Mouse (Mus musculus): Measurements from ENCODE around the gene Aven. TPM values are rescaled to one million over a fixed set of nuclear protein-coding genes. Genes with fewer than 3 reads are reported as not detected.

Gene Aven
- polyA plus RNA-seq, 1 experiment from 2014 or later: 2.7 TPM

GRCm38 (mm10) chr2:112482533-112483333, 10.0 kb upstream of the Aven start:
- 72% methylated on average over 5 of the region's 5 CpGs for WGBS
- no peaks in the 10 kb centered on the region for H3K4me1 ChIP-seq (ENCODE audit: control insufficient read depth, insufficient read depth, low read length)
- H3K27ac ChIP-seq (ENCODE audit: low read depth, low read length): no peak overlapping the region
- H3K9ac ChIP-seq (ENCODE audit: low read length): no peak overlapping the region
- no peaks in the 10 kb centered on the region for H3K9me3 ChIP-seq (replicated peaks; ENCODE audit: control insufficient read depth, low read length)
- no peak for DNase-seq (ENCODE audit: low spot score)
- no peak for ATAC-seq
- H3K4me2 ChIP-seq (ENCODE audit: low read length): no peak overlapping the region
- no peaks in the 10 kb centered on the region for H3K36me3 ChIP-seq (ENCODE audit: control insufficient read depth, insufficient read depth, low read length)
- H3K4me3 ChIP-seq (ENCODE audit: low read depth, low read length): no peak overlapping the region
- no peaks in the 10 kb centered on the region for H3K27me3 ChIP-seq (replicated peaks; ENCODE audit: control insufficient read depth, insufficient read depth, low read length)

GRCm38 (mm10) chr2:112483334-112483651, 9.5 kb upstream of the Aven start:
- Histone ChIP-seq H3K4me3 (ENCODE audit: low read depth, low read length) (no peak overlapping the region), H3K36me3 (ENCODE audit: control insufficient read depth, insufficient read depth, low read length) (no peaks in the 10 kb centered on the region), H3K27ac (ENCODE audit: low read depth, low read length) (no peak overlapping the region), H3K9me3 (replicated peaks; ENCODE audit: control insufficient read depth, low read length) (no peaks in the 10 kb centered on the region), H3K9ac (ENCODE audit: low read length) (no peak overlapping the region), H3K4me1 (ENCODE audit: control insufficient read depth, insufficient read depth, low read length) (no peaks in the 10 kb centered on the region), H3K4me2 (ENCODE audit: low read length) (no peak overlapping the region), H3K27me3 (replicated peaks; ENCODE audit: control insufficient read depth, insufficient read depth, low read length) (no peaks in the 10 kb centered on the region)
- 74% methylated on average over 2 of the region's 2 CpGs for WGBS
- ATAC-seq (no peak), DNase-seq (ENCODE audit: low spot score) (no peak)

- H3K9ac ChIP-seq (ENCODE audit: low read length): no peak overlapping the region
- H3K4me1 ChIP-seq (ENCODE audit: control insufficient read depth, insufficient read depth, low read length): no peaks in the 10 kb centered on the region
- no peaks in the 10 kb centered on the region for H3K27me3 ChIP-seq (replicated peaks; ENCODE audit: control insufficient read depth, insufficient read depth, low read length)
- DNase-seq (ENCODE audit: low spot score) (no peak), ATAC-seq (no peak)
- WGBS: 84% methylated on average over 2 of the region's 2 CpGs
- H3K4me3 ChIP-seq (ENCODE audit: low read depth, low read length): no peak overlapping the region
- H3K36me3 ChIP-seq (ENCODE audit: control insufficient read depth, insufficient read depth, low read length): no peaks in the 10 kb centered on the region
- no peak overlapping the region for H3K4me2 ChIP-seq (ENCODE audit: low read length)
- no peak overlapping the region for H3K27ac ChIP-seq (ENCODE audit: low read depth, low read length)
- H3K9me3 ChIP-seq (replicated peaks; ENCODE audit: control insufficient read depth, low read length): no peaks in the 10 kb centered on the region
Measured at GRCm38 (mm10) chr2:112484886-112485285, 7.9 kb upstream of the Aven start.

- Histone ChIP-seq H3K4me3 (ENCODE audit: low read depth, low read length) (no peak overlapping the region), H3K27me3 (replicated peaks; ENCODE audit: control insufficient read depth, insufficient read depth, low read length) (no peaks in the 10 kb centered on the region), H3K9ac (ENCODE audit: low read length) (no peak overlapping the region), H3K4me1 (ENCODE audit: control insufficient read depth, insufficient read depth, low read length) (peaks cover 8% of the 10 kb centered on the region), H3K4me2 (ENCODE audit: low read length) (no peak overlapping the region), H3K36me3 (ENCODE audit: control insufficient read depth, insufficient read depth, low read length) (no peaks in the 10 kb centered on the region), H3K27ac (ENCODE audit: low read depth, low read length) (no peak overlapping the region), H3K9me3 (replicated peaks; ENCODE audit: control insufficient read depth, low read length) (no peaks in the 10 kb centered on the region)
- WGBS: 91% methylated on average over 11 of the region's 11 CpGs
- ATAC-seq (no peak), DNase-seq (ENCODE audit: low spot score) (no peak)
Measured at GRCm38 (mm10) chr2:112490483-112491196, 2.1 kb upstream of the Aven start.

GRCm38 (mm10) chr2:112491629-112492028, 1.1 kb upstream of the Aven start:
- 60% methylated on average over 5 of the region's 5 CpGs for WGBS
- ATAC-seq (no peak), DNase-seq (ENCODE audit: low spot score) (no peak)
- no peaks in the 10 kb centered on the region for H3K36me3 ChIP-seq (ENCODE audit: control insufficient read depth, insufficient read depth, low read length)
- H3K4me1 ChIP-seq (ENCODE audit: control insufficient read depth, insufficient read depth, low read length): peaks cover 8% of the 10 kb centered on the region
- H3K27me3 ChIP-seq (replicated peaks; ENCODE audit: control insufficient read depth, insufficient read depth, low read length): no peaks in the 10 kb centered on the region
- H3K9me3 ChIP-seq (replicated peaks; ENCODE audit: control insufficient read depth, low read length): no peaks in the 10 kb centered on the region
- H3K27ac ChIP-seq (ENCODE audit: low read depth, low read length): no peak overlapping the region
- H3K4me2 ChIP-seq (ENCODE audit: low read length): no peak overlapping the region
- no peak overlapping the region for H3K4me3 ChIP-seq (ENCODE audit: low read depth, low read length)
- H3K9ac ChIP-seq (ENCODE audit: low read length): no peak overlapping the region

GRCm38 (mm10) chr2:112492431-112492855, 321 bp upstream of the Aven start:
- H3K4me2 ChIP-seq (ENCODE audit: low read length): peak overlapping the region; percentile 79
- DNase-seq (ENCODE audit: low spot score) (peak; percentile 11), ATAC-seq (peak; percentile 8; the same call in 1 of the 2 replicates)
- H3K27ac ChIP-seq (ENCODE audit: low read depth, low read length): peak overlapping the region; percentile 97
- H3K9ac ChIP-seq (ENCODE audit: low read length): peak overlapping the region; percentile 96
- no peaks in the 10 kb centered on the region for H3K27me3 ChIP-seq (replicated peaks; ENCODE audit: control insufficient read depth, insufficient read depth, low read length)
- H3K4me3 ChIP-seq (ENCODE audit: low read depth, low read length): peak overlapping the region; percentile 69
- 3% methylated on average over 9 of the region's 9 CpGs for WGBS
- H3K9me3 ChIP-seq (replicated peaks; ENCODE audit: control insufficient read depth, low read length): no peaks in the 10 kb centered on the region
- H3K4me1 ChIP-seq (ENCODE audit: control insufficient read depth, insufficient read depth, low read length): peaks cover 8% of the 10 kb centered on the region
- H3K36me3 ChIP-seq (ENCODE audit: control insufficient read depth, insufficient read depth, low read length): no peaks in the 10 kb centered on the region

- Histone ChIP-seq H3K9ac (ENCODE audit: low read length) (peak overlapping the region; percentile 96), H3K4me3 (ENCODE audit: low read depth, low read length) (peak overlapping the region; percentile 69), H3K9me3 (replicated peaks; ENCODE audit: control insufficient read depth, low read length) (no peaks in the 10 kb centered on the region), H3K27ac (ENCODE audit: low read depth, low read length) (peak overlapping the region; percentile 97; the same call in 1 of the 2 replicates), H3K36me3 (ENCODE audit: control insufficient read depth, insufficient read depth, low read length) (no peaks in the 10 kb centered on the region), H3K4me1 (ENCODE audit: control insufficient read depth, insufficient read depth, low read length) (peaks cover 8% of the 10 kb centered on the region), H3K4me2 (ENCODE audit: low read length) (peak overlapping the region; percentile 79), H3K27me3 (replicated peaks; ENCODE audit: control insufficient read depth, insufficient read depth, low read length) (no peaks in the 10 kb centered on the region)
- peak; percentile 1; the same call in 1 of the 2 replicates for ATAC-seq
- 46% methylated on average over 11 of the region's 11 CpGs for WGBS
- no peak for DNase-seq (ENCODE audit: low spot score)
Measured at GRCm38 (mm10) chr2:112493539-112494260, 936 bp downstream of the Aven start.

GRCm38 (mm10) chr2:112497851-112498250, 5.1 kb downstream of the Aven start:
- DNase-seq (ENCODE audit: low spot score) (no peak), ATAC-seq (no peak)
- Histone ChIP-seq H3K27me3 (replicated peaks; ENCODE audit: control insufficient read depth, insufficient read depth, low read length) (no peaks in the 10 kb centered on the region), H3K9ac (ENCODE audit: low read length) (no peak overlapping the region), H3K27ac (ENCODE audit: low read depth, low read length) (no peak overlapping the region), H3K4me1 (ENCODE audit: control insufficient read depth, insufficient read depth, low read length) (0 out of 2 replicates have a peak, but pooled peaks cover 2% of the 10 kb centered on the region), H3K4me3 (ENCODE audit: low read depth, low read length) (no peak overlapping the region), H3K9me3 (replicated peaks; ENCODE audit: control insufficient read depth, low read length) (no peaks in the 10 kb centered on the region), H3K36me3 (ENCODE audit: control insufficient read depth, insufficient read depth, low read length) (no peaks in the 10 kb centered on the region), H3K4me2 (ENCODE audit: low read length) (no peak overlapping the region)
- 77% methylated on average over 7 of the region's 7 CpGs for WGBS
